Mouse (Mus musculus) bone marrow macrophage, adult 2 months (primary cell): ENCODE measurements around the gene Afap1l2.

Experiments used
- CTCF ChIP-seq: IDR thresholded peaks from 2 replicates; pipeline ENCODE4 v1.5.1; 2012; ENCODE audit warnings: low read depth, mild to moderate bottlenecking, low read length, moderate library complexity
- POLR2A ChIP-seq: IDR thresholded peaks from 2 replicates; pipeline ENCODE4 v1.6.1; 2012; ENCODE audit warnings: mild to moderate bottlenecking, low read depth, low read length, borderline replicate concordance

DNA sequence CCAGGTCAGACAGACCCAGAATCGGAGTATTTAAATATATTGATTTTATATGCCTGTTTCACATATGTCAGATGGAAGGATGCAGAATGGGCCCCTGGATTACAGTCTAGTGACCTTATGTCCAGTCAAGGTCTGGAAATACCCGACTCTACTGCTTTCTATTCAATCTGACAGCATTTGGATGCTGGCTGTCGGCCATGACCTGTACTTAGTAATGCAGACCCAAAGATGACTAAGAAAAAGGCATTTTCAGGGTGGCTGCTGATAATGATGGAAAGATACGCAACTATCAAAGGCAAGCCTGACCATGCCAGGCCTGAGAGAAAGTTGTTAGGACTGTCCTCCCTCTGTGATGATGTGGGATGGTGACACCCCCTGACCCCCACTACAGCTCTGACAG is 14.3 kb downstream of the Afap1l2 start:
- TF ChIP-seq POLR2A (no peak), CTCF (no peak)
